Mouse (Mus musculus) lung, embryonic 14.5 days (tissue): ENCODE results near the gene Faiml. TPM values are rescaled to one million over a fixed set of nuclear protein-coding genes. Genes with fewer than 3 reads are reported as not detected.
A peak's percentile ranks its signal among the peaks of the same experiment; 100 is the strongest.

ENCODE experiments used
- ATAC-seq: fragments of 200-750 bp; cut with Nextera tagmentation; 2 replicates; pipeline ENCODE4 v1.8.0; 2017; ENCODE audit warnings: mild to moderate bottlenecking, moderate TSS enrichment, moderate library complexity; ENCODE audit not compliant: insufficient read depth
- DNase-seq: peaks from one replicate; pipeline ENCODE4 v3.0.0-alpha.2; 2015
- H3K27ac ChIP-seq: fragments of 300-500 bp; sonication (generic); 2 replicates; pipeline ENCODE4 v1.5.1; 2014; ENCODE audit warnings: low read depth, mild to moderate bottlenecking, moderate library complexity
- H3K27me3 ChIP-seq: fragments of 300-500 bp; sonication (generic); 2 replicates; pipeline ENCODE4 v1.6.1; 2014; ENCODE audit warnings: low read length, control low read depth; ENCODE audit not compliant: insufficient read depth
- H3K36me3 ChIP-seq: fragments of 300-500 bp; sonication (generic); 2 replicates; pipeline ENCODE4 v1.6.1; 2014; ENCODE audit warnings: control low read depth; ENCODE audit not compliant: insufficient read depth
- H3K4me1 ChIP-seq: fragments of 300-500 bp; sonication (generic); 2 replicates; pipeline ENCODE4 v1.6.1; 2014; ENCODE audit warnings: antibody characterized with exemption, control low read depth; ENCODE audit not compliant: insufficient read depth
- H3K4me2 ChIP-seq: fragments of 300-500 bp; sonication (generic); 2 replicates; pipeline ENCODE4 v1.6.1; 2014; ENCODE audit warnings: mild to moderate bottlenecking
- H3K4me3 ChIP-seq: fragments of 300-500 bp; sonication (generic); 2 replicates; pipeline ENCODE4 v1.5.1; 2014; ENCODE audit warnings: low read depth, low read length
- H3K9ac ChIP-seq: fragments of 300-500 bp; sonication (generic); 2 replicates; pipeline ENCODE4 v1.6.1; 2014
- H3K9me3 ChIP-seq: fragments of 300-500 bp; sonication (generic); 2 replicates; pipeline ENCODE4 v1.6.1; 2016; ENCODE audit warnings: low read depth, low read length, control low read depth
- CTCF ChIP-seq: IDR thresholded peaks from 2 replicates; pipeline ENCODE4 v1.5.1; 2016; ENCODE audit warnings: antibody characterized with exemption, low read depth
- WGBS: fragments of 180-500 bp; shearing (Covaris S2); extraction: QIAGEN DNeasy Blood & Tissue Kit; methylation state at CpG from one replicate; pipeline ENCODE4 v1.1.7; 2014; 5-methylcytosine and 5-hydroxymethylcytosine counted together
- polyA plus RNA-seq: library from polyadenylated mRNA; unstranded; fragments of >200 nt; fragmentation: Nextera tagmentation; extraction: Ambion mirVana; gene quantifications from 2 replicates; pipeline ENCODE4 v1.2.1, GENCODE M21; 2014

The Faiml gene
- polyA plus RNA-seq, 1 experiment from 2014 or later, result not detected

GRCm38 (mm10) chr9:99224583-99224982, 12.5 kb downstream of the Faiml start:
- H3K36me3 ChIP-seq, result no peaks in the 10 kb centered on the region
- no peak for ATAC-seq
- TF ChIP-seq CTCF, result no peak
- no peak overlapping the region for H3K4me3 ChIP-seq
- H3K9me3 ChIP-seq, result no peaks in the 10 kb centered on the region
- H3K27ac ChIP-seq, result no peak overlapping the region
- no peak overlapping the region for H3K9ac ChIP-seq
- H3K4me1 ChIP-seq, result no peaks in the 10 kb centered on the region
- H3K4me2 ChIP-seq, result no peak overlapping the region
- no peaks in the 10 kb centered on the region for H3K27me3 ChIP-seq
- no peak for DNase-seq
- WGBS, result 57% methylated on average over 3 of the region's 3 CpGs

- no peak for DNase-seq
- no peak overlapping the region for H3K9ac ChIP-seq
- WGBS, result 75% methylated on average over 4 of the region's 4 CpGs
- no peak for TF ChIP-seq CTCF
- H3K27ac ChIP-seq, result no peak overlapping the region
- H3K4me3 ChIP-seq, result no peak overlapping the region
- no peaks in the 10 kb centered on the region for H3K36me3 ChIP-seq
- H3K27me3 ChIP-seq, result no peaks in the 10 kb centered on the region
- H3K4me1 ChIP-seq, result no peaks in the 10 kb centered on the region
- no peaks in the 10 kb centered on the region for H3K9me3 ChIP-seq
- no peak for ATAC-seq
- H3K4me2 ChIP-seq, result no peak overlapping the region
Measured at GRCm38 (mm10) chr9:99221636-99222035, 15.4 kb downstream of the Faiml start.

- Histone ChIP-seq H3K27me3 (no peaks in the 10 kb centered on the region), H3K4me1 (no peaks in the 10 kb centered on the region), H3K27ac (no peak overlapping the region), H3K4me3 (no peak overlapping the region), H3K9me3 (no peaks in the 10 kb centered on the region), H3K9ac (no peak overlapping the region), H3K36me3 (no peaks in the 10 kb centered on the region), H3K4me2 (no peak overlapping the region)
- peak; percentile 90 for DNase-seq
- WGBS, result 12% methylated on average over 6 of the region's 6 CpGs
- no peak for TF ChIP-seq CTCF
- peak; percentile 97 for ATAC-seq
Measured at GRCm38 (mm10) chr9:99217999-99218719, 18.9 kb downstream of the Faiml start.

- 58% methylated on average over 2 of the region's 2 CpGs for WGBS
- Histone ChIP-seq H3K4me3 (no peak overlapping the region), H3K27me3 (no peaks in the 10 kb centered on the region), H3K9me3 (no peaks in the 10 kb centered on the region), H3K36me3 (no peaks in the 10 kb centered on the region), H3K4me1 (no peaks in the 10 kb centered on the region), H3K9ac (no peak overlapping the region), H3K27ac (no peak overlapping the region), H3K4me2 (no peak overlapping the region)
- ATAC-seq (no peak), DNase-seq (no peak)
- TF ChIP-seq CTCF, result no peak
Measured at GRCm38 (mm10) chr9:99216182-99216581, 20.9 kb downstream of the Faiml start.

- Histone ChIP-seq H3K9ac (no peak overlapping the region), H3K36me3 (no peaks in the 10 kb centered on the region), H3K27me3 (no peaks in the 10 kb centered on the region), H3K9me3 (no peaks in the 10 kb centered on the region), H3K4me1 (no peaks in the 10 kb centered on the region), H3K27ac (no peak overlapping the region), H3K4me2 (no peak overlapping the region), H3K4me3 (no peak overlapping the region)
- no peak for TF ChIP-seq CTCF
- ATAC-seq, result no peak
- DNase-seq, result no peak
- 60% methylated on average over 2 of the region's 2 CpGs for WGBS
Measured at GRCm38 (mm10) chr9:99212643-99213042, 24.4 kb downstream of the Faiml start.

GRCm38 (mm10) chr9:99183043-99183670, 53.9 kb downstream of the Faiml start:
- H3K9ac ChIP-seq, result no peak overlapping the region
- no peak overlapping the region for H3K27ac ChIP-seq
- WGBS, result 79% methylated on average over 8 of the region's 8 CpGs
- DNase-seq, result no peak
- no peak for ATAC-seq
- H3K36me3 ChIP-seq, result no peaks in the 10 kb centered on the region
- H3K4me2 ChIP-seq, result no peak overlapping the region
- no peaks in the 10 kb centered on the region for H3K4me1 ChIP-seq
- H3K27me3 ChIP-seq, result no peaks in the 10 kb centered on the region
- no peak for TF ChIP-seq CTCF
- H3K4me3 ChIP-seq, result no peak overlapping the region
- no peaks in the 10 kb centered on the region for H3K9me3 ChIP-seq

GRCm38 (mm10) chr9:99182121-99182520, 54.9 kb downstream of the Faiml start:
- TF ChIP-seq CTCF, result no peak
- H3K4me3 ChIP-seq, result no peak overlapping the region
- no peak overlapping the region for H3K4me2 ChIP-seq
- H3K4me1 ChIP-seq, result no peaks in the 10 kb centered on the region
- H3K9me3 ChIP-seq, result no peaks in the 10 kb centered on the region
- no peak overlapping the region for H3K9ac ChIP-seq
- no peaks in the 10 kb centered on the region for H3K36me3 ChIP-seq
- DNase-seq, result no peak
- H3K27me3 ChIP-seq, result no peaks in the 10 kb centered on the region
- WGBS, result 83% methylated on average over 7 of the region's 7 CpGs
- no peak for ATAC-seq
- H3K27ac ChIP-seq, result no peak overlapping the region
